Comparison of ENCODE assay signal across 8 mouse cellular contexts in genomic region chr12:44547721-44548369, GRCm38 (mm10).
DNase-seq lines count a peak whose midpoint lies in the region; ATAC-seq and TF ChIP-seq lines count a peak whose summit lies in the region.

No protein-coding gene starts in this region.

- ATAC-seq in granulocyte monocyte progenitor cell, adult 5-6 weeks (replicated peaks; ENCODE audit: poor library complexity, severe bottlenecking) = peak; percentile 79; the same call in 1 of the 2 replicates
- peak; percentile 42 for ATAC-seq in lung, embryonic 14.5 days (ENCODE audit: insufficient read depth)

- H3K9me3 ChIP-seq in ES-Bruce4 (replicated peaks; ENCODE audit: control insufficient read depth, insufficient read depth, low read length, poor library complexity, severe bottlenecking) = no peaks in the 10 kb centered on the region
- no peaks in the 10 kb centered on the region for H3K9me3 ChIP-seq in lung, embryonic 14.5 days (ENCODE audit: low read depth, low read length)

- no peak overlapping the region for H3K9ac ChIP-seq in ES-Bruce4 (ENCODE audit: low read depth, poor library complexity, severe bottlenecking)
- H3K9ac ChIP-seq in lung, embryonic 14.5 days = no peak overlapping the region

- TF ChIP-seq EP300 in ES-Bruce4 (IDR thresholded peaks at IDR 0.05; ENCODE audit: insufficient read depth, low read depth, low read length) = no peak

- DNase-seq in adrenal gland, adult 8-10 months = peak; percentile 47
- DNase-seq in embryo, embryonic 10.5 days (ENCODE audit: low spot score) = peak; percentile 93
- DNase-seq in large intestine, adult 2 months (ENCODE audit: low read depth, low spot score) = peak; percentile 16
- DNase-seq in lung, embryonic 14.5 days = peak; percentile 97
- peak; percentile 46 for DNase-seq in ovary, postnatal 10 days (ENCODE audit: low spot score)
- peak; percentile 24 to 68 for DNase-seq in urinary bladder, postnatal 4 days (ENCODE audit: low spot score in 2 of 2)

- no peaks in the 10 kb centered on the region for H3K36me3 ChIP-seq in ES-Bruce4 (ENCODE audit: control insufficient read depth, insufficient read depth, low read length, poor library complexity, severe bottlenecking)
- H3K36me3 ChIP-seq in lung, embryonic 14.5 days (ENCODE audit: insufficient read depth) = no peaks in the 10 kb centered on the region

- peak; percentile 8 for TF ChIP-seq CTCF in ES-Bruce4 (IDR thresholded peaks at IDR 0.05; ENCODE audit: low read depth, low read length)
- peak; percentile 80 for TF ChIP-seq CTCF in lung, embryonic 14.5 days (IDR thresholded peaks at IDR 0.05; ENCODE audit: low read depth)

- H3K27me3 ChIP-seq in ES-Bruce4 (ENCODE audit: control insufficient read depth, insufficient read depth, low read length, poor library complexity, severe bottlenecking) = no peaks in the 10 kb centered on the region
- H3K27me3 ChIP-seq in lung, embryonic 14.5 days (ENCODE audit: insufficient read depth, low read length) = no peaks in the 10 kb centered on the region

- no peak for TF ChIP-seq POLR2A in ES-Bruce4 (IDR thresholded peaks at IDR 0.05; ENCODE audit: insufficient read depth, low read length)

- H3K4me3 ChIP-seq in ES-Bruce4 (ENCODE audit: low read depth, low read length) = no peak overlapping the region
- no peak overlapping the region for H3K4me3 ChIP-seq in lung, embryonic 14.5 days (ENCODE audit: low read depth, low read length)

- no peaks in the 10 kb centered on the region for H3K4me1 ChIP-seq in ES-Bruce4 (ENCODE audit: control insufficient read depth, insufficient read depth, low read length)
- no peaks in the 10 kb centered on the region for H3K4me1 ChIP-seq in lung, embryonic 14.5 days (ENCODE audit: insufficient read depth)

- H3K4me2 ChIP-seq in lung, embryonic 14.5 days = no peak overlapping the region

- 49% methylated on average over 8 of the region's 8 CpGs for WGBS in large intestine, adult 2 months
- WGBS in lung, embryonic 14.5 days = 42% methylated on average over 8 of the region's 8 CpGs

- H3K27ac ChIP-seq in ES-Bruce4 (ENCODE audit: insufficient read depth, low read length) = no peak overlapping the region
- no peak overlapping the region for H3K27ac ChIP-seq in lung, embryonic 14.5 days (ENCODE audit: low read depth)

Comparison
In these comparisons a context has a peak if more than half of its experiments do, and no peak if none do; other contexts are left out.
1. DNase-seq: peak in every context shown above with its lines; median percentile 97 in lung, embryonic 14.5 days; 93 in embryo, embryonic 10.5 days; 47 in adrenal gland, adult 8-10 months; 46 in ovary, postnatal 10 days; 46 in urinary bladder, postnatal 4 days; 16 in large intestine, adult 2 months.